Mouse (Mus musculus) ES-E14 (cell line): Measurements from ENCODE around the gene Mga.

Experiments
- HCFC1 ChIP-seq: IDR thresholded peaks from 2 replicates; pipeline ENCODE4 v1.6.1; 2012; ENCODE audit warnings: low read length, inconsistent platforms, borderline replicate concordance; ENCODE audit not compliant: insufficient read depth
- ZNF384 ChIP-seq: IDR thresholded peaks from 2 replicates; pipeline ENCODE4 v1.6.1; 2012; ENCODE audit warnings: low read depth, low read length, inconsistent platforms

DNA sequence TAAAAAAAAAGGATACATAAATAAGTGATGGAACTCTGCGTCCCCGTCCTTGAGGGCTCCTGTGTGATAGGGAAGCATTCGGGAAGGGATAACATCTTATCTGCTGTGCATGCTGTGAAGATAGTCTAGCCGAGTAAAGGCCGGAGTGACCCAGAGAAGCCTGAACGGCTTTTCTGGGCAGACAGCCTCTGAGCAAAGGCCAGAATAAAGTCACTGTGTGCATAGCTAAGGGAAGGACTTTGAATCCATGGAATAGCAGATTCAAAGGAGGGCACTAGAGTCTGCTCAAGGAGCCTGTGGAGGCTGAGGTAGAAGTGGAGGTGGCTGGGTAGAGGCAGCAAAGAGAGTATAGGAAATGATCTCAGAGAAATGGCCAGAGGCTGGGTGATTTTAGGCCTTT lies 97.8 kb downstream of the Mga start:
- TF ChIP-seq ZNF384 = no peak
- no peak for TF ChIP-seq HCFC1
